ENCODE assay signal across 19 mouse cellular contexts in the genomic region with DNA sequence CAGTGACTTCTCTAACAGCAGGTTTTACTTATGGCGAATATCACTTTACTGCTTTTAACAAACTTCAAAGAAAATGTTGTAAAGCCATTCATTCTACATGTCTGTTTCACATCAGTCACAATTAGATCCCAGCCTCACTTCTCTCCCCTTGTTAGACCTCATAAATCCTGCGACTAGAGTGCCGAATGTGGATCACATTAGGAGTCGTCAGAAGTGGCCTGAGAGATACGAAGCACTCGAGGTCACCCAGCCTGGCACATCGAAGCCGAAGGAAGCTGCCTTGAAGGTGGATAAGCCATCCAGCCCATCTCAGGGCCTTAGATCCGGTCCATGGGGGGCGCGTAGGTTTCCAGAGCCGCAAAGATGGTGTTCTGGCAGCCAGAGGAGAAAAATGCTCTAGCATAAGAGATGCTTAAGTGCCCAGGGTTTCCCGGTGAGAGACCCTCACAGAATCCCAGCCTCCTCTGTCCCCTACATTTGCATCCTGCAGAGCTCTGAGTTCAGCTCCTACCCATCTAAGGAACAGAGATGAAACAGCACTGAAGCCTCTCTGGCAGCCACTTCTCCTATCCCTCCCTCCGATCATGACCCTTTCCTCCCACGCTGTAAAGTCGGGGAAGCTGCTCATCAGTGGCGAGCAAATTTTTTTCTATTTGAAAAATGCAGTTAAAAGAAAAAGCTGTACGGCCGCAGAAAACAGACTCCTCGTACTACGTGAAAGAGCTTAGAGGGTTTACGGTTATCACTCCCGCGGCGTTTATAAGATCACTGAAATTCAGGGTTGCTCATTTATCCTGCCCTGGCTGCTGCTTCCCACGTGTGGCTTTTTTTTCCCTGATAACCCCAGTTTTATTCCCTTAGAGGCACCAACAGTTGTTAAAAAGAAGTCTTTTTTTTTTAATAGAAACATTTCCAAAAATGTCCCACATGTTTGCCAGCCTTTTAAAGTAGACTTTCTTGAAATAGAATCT.
DNase-seq lines count a peak whose midpoint lies in the region; ATAC-seq and TF ChIP-seq lines count a peak whose summit lies in the region.
"Had no signal": no experiment of that assay in that cellular context is flagged by ENCODE, and none has a peak within 500 bp of the region (broad histone marks: within the 10 kb centered on the region; RNA-seq: fewer than 3 reads in every experiment).

No protein-coding gene starts in this region.

- peak; percentile 16 for DNase-seq in kidney, postnatal 0 days (ENCODE audit: low spot score)
- DNase-seq in embryo, embryonic 11 days, result peak; percentile 68
- no peak for DNase-seq in ovary, postnatal 36 days (ENCODE audit: low spot score)
- no peak for DNase-seq in adrenal gland, postnatal 4 days (ENCODE audit: low spot score in 2 of 2)
- no peak for DNase-seq in thymus, postnatal 25 days
- DNase-seq: adrenal gland, postnatal 36 days; B cell, adult 2 months; cerebellum, adult 9-10 months; heart, postnatal 4 days; layer of hippocampus, adult 9-11 months; lung, adult 18-20 months; lung, postnatal 36 days; thymus, adult 2 months had no signal

- TF ChIP-seq CTCF in kidney, postnatal 0 days (IDR thresholded peaks at IDR 0.05; ENCODE audit: low read depth), result no peak

- no peak overlapping the region for H3K9ac ChIP-seq in kidney, postnatal 0 days (ENCODE audit: low read depth, low read length)
- no peak overlapping the region for H3K9ac ChIP-seq in kidney, embryonic 15.5 days
- no peak overlapping the region for H3K9ac ChIP-seq in embryonic facial prominence, embryonic 13.5 days
- no peak overlapping the region for H3K9ac ChIP-seq in limb, embryonic 13.5 days
- H3K9ac ChIP-seq: forebrain, embryonic 13.5 days; heart, embryonic 12.5 days; midbrain, embryonic 12.5 days had no signal

- no peaks in the 10 kb centered on the region for H3K9me3 ChIP-seq in kidney, postnatal 0 days (replicated peaks; ENCODE audit: low read length)
- H3K9me3 ChIP-seq in kidney, embryonic 15.5 days (replicated peaks), result no peaks in the 10 kb centered on the region
- H3K9me3 ChIP-seq in embryonic facial prominence, embryonic 13.5 days, result no peaks in the 10 kb centered on the region
- H3K9me3 ChIP-seq in limb, embryonic 13.5 days, result no peaks in the 10 kb centered on the region
- H3K9me3 ChIP-seq: forebrain, embryonic 13.5 days; heart, embryonic 12.5 days; midbrain, embryonic 12.5 days had no signal

- ATAC-seq in kidney, postnatal 0 days (replicated peaks; ENCODE audit: low FRiP score, low read depth), result no peak
- ATAC-seq in kidney, embryonic 15.5 days (replicated peaks; ENCODE audit: low FRiP score), result no peak
- ATAC-seq in embryonic facial prominence, embryonic 13.5 days (ENCODE audit: insufficient number of reproducible peaks, insufficient read depth, low FRiP score, low TSS enrichment, low read depth), result no peak
- peak; percentile 46; the same call in 1 of the 2 replicates for ATAC-seq in limb, embryonic 13.5 days (ENCODE audit: low FRiP score, low read depth)
- ATAC-seq: forebrain, embryonic 13.5 days had no signal

- 35% methylated on average over 26 of the region's 26 CpGs for WGBS in kidney, postnatal 0 days
- WGBS in kidney, embryonic 15.5 days, result 39% methylated on average over 26 of the region's 26 CpGs
- 28% methylated on average over 26 of the region's 26 CpGs for WGBS in embryonic facial prominence, embryonic 13.5 days
- WGBS in limb, embryonic 13.5 days, result 9% methylated on average over 26 of the region's 26 CpGs

- no peak overlapping the region for H3K27ac ChIP-seq in kidney, postnatal 0 days
- no peak overlapping the region for H3K27ac ChIP-seq in kidney, embryonic 15.5 days
- peak overlapping the region; percentile 45; the same call in 1 of the 2 replicates for H3K27ac ChIP-seq in embryonic facial prominence, embryonic 13.5 days
- peak overlapping the region; percentile 70 for H3K27ac ChIP-seq in limb, embryonic 13.5 days
- H3K27ac ChIP-seq: forebrain, embryonic 13.5 days; midbrain, embryonic 12.5 days had no signal

- H3K27me3 ChIP-seq in kidney, postnatal 0 days (ENCODE audit: insufficient read depth, low read length), result 0 out of 2 replicates have a peak, but pooled peaks cover 7% of the 10 kb centered on the region
- peaks cover 20% of the 10 kb centered on the region for H3K27me3 ChIP-seq in kidney, embryonic 15.5 days
- peaks cover 4% of the 10 kb centered on the region for H3K27me3 ChIP-seq in embryonic facial prominence, embryonic 13.5 days
- peaks cover 68% of the 10 kb centered on the region for H3K27me3 ChIP-seq in limb, embryonic 13.5 days
- H3K27me3 ChIP-seq: midbrain, embryonic 12.5 days had no signal

- no peak overlapping the region for H3K4me3 ChIP-seq in kidney, postnatal 0 days (replicated peaks; ENCODE audit: low read depth, low read length)
- H3K4me3 ChIP-seq in kidney, embryonic 15.5 days (replicated peaks), result no peak overlapping the region
- peak overlapping the region; percentile 13; the same call in 1 of the 2 replicates for H3K4me3 ChIP-seq in embryonic facial prominence, embryonic 13.5 days
- H3K4me3 ChIP-seq in limb, embryonic 13.5 days, result 0 out of 2 replicates have a peak overlapping the region, but pooled peaks have one; percentile 2
- H3K4me3 ChIP-seq: forebrain, embryonic 13.5 days; heart, embryonic 12.5 days; midbrain, embryonic 12.5 days had no signal

- H3K36me3 ChIP-seq in kidney, postnatal 0 days (ENCODE audit: insufficient read depth, low read length), result no peaks in the 10 kb centered on the region
- no peaks in the 10 kb centered on the region for H3K36me3 ChIP-seq in kidney, embryonic 15.5 days
- no peaks in the 10 kb centered on the region for H3K36me3 ChIP-seq in embryonic facial prominence, embryonic 13.5 days
- no peaks in the 10 kb centered on the region for H3K36me3 ChIP-seq in limb, embryonic 13.5 days
- H3K36me3 ChIP-seq: heart, embryonic 12.5 days; midbrain, embryonic 12.5 days had no signal

- no peaks in the 10 kb centered on the region for H3K4me1 ChIP-seq in kidney, postnatal 0 days (replicated peaks; ENCODE audit: insufficient read depth, low read length)
- peaks cover 4% of the 10 kb centered on the region for H3K4me1 ChIP-seq in kidney, embryonic 15.5 days
- peaks cover 18% of the 10 kb centered on the region for H3K4me1 ChIP-seq in embryonic facial prominence, embryonic 13.5 days
- peaks cover 36% of the 10 kb centered on the region for H3K4me1 ChIP-seq in limb, embryonic 13.5 days
- H3K4me1 ChIP-seq: forebrain, embryonic 13.5 days; midbrain, embryonic 12.5 days had no signal

- no peak overlapping the region for H3K4me2 ChIP-seq in kidney, postnatal 0 days (ENCODE audit: low read length)
- H3K4me2 ChIP-seq in kidney, embryonic 15.5 days, result no peak overlapping the region
- H3K4me2 ChIP-seq in embryonic facial prominence, embryonic 13.5 days, result peak overlapping the region; percentile 44
- peak overlapping the region; percentile 52 for H3K4me2 ChIP-seq in limb, embryonic 13.5 days (replicated peaks)
- H3K4me2 ChIP-seq: forebrain, embryonic 13.5 days; heart, embryonic 12.5 days; midbrain, embryonic 12.5 days had no signal

Comparison
In these comparisons a context has a peak if more than half of its experiments do, and no peak if none do; other contexts are left out.
1. DNase-seq: peak in kidney, postnatal 0 days (single experiment) and embryo, embryonic 11 days (single experiment); none in ovary, postnatal 36 days (single experiment), adrenal gland, postnatal 4 days (0 of 2) and thymus, postnatal 25 days (single experiment).
2. H3K27ac ChIP-seq: peak in embryonic facial prominence, embryonic 13.5 days (single experiment) and limb, embryonic 13.5 days (single experiment); none in kidney, postnatal 0 days (single experiment) and kidney, embryonic 15.5 days (single experiment).
3. H3K4me2 ChIP-seq: peak in embryonic facial prominence, embryonic 13.5 days (single experiment) and limb, embryonic 13.5 days (single experiment); none in kidney, postnatal 0 days (single experiment) and kidney, embryonic 15.5 days (single experiment).
4. H3K4me3 ChIP-seq: peak in embryonic facial prominence, embryonic 13.5 days (single experiment) and limb, embryonic 13.5 days (single experiment); none in kidney, postnatal 0 days (single experiment) and kidney, embryonic 15.5 days (single experiment).